ENCODE assay signal across 31 mouse cellular contexts in genomic region chr10:84981441-84981840, GRCm38 (mm10).
"Had no signal": no experiment of that assay in that cellular context is flagged by ENCODE, and none has a peak within 500 bp of the region (broad histone marks: within the 10 kb centered on the region; RNA-seq: fewer than 3 reads in every experiment).

No protein-coding gene starts in this region.

- H3K4me2 ChIP-seq: limb, embryonic 12.5 days; limb, embryonic 13.5 days; limb, embryonic 15.5 days; liver, embryonic 11.5 days; liver, embryonic 12.5 days; liver, embryonic 13.5 days; liver, embryonic 15.5 days; lung, embryonic 14.5 days; lung, embryonic 15.5 days; midbrain, embryonic 12.5 days; midbrain, embryonic 13.5 days; midbrain, embryonic 15.5 days had no signal

- ATAC-seq: liver, embryonic 12.5 days; liver, postnatal 0 days; lung, postnatal 0 days; midbrain, embryonic 13.5 days; midbrain, embryonic 15.5 days; midbrain, embryonic 16.5 days had no signal

- H3K27ac ChIP-seq: left cerebral cortex, adult 2 months; limb, embryonic 10.5 days; limb, embryonic 12.5 days; limb, embryonic 13.5 days; limb, embryonic 15.5 days; liver, embryonic 12.5 days; liver, embryonic 13.5 days; liver, embryonic 14.5 days; liver, embryonic 15.5 days; lung, embryonic 15.5 days; macrophage; midbrain, embryonic 10.5 days; midbrain, embryonic 12.5 days; midbrain, embryonic 13.5 days; midbrain, embryonic 15.5 days had no signal

- H3K27me3 ChIP-seq: limb, embryonic 12.5 days; limb, embryonic 13.5 days; limb, embryonic 15.5 days; liver, embryonic 12.5 days; liver, embryonic 13.5 days; liver, embryonic 15.5 days; lung, embryonic 15.5 days; megakaryocyte, embryonic 14.5 days; midbrain, embryonic 12.5 days; midbrain, embryonic 13.5 days; midbrain, embryonic 15.5 days had no signal

- H3K4me1 ChIP-seq: liver, embryonic 15.5 days; midbrain, embryonic 15.5 days had no signal

- H3K9me3 ChIP-seq: limb, embryonic 10.5 days; limb, embryonic 12.5 days; limb, embryonic 13.5 days; limb, embryonic 15.5 days; liver, embryonic 12.5 days; liver, embryonic 13.5 days; liver, embryonic 15.5 days; lung, embryonic 15.5 days; megakaryocyte, embryonic 14.5 days; midbrain, embryonic 10.5 days; midbrain, embryonic 12.5 days; midbrain, embryonic 13.5 days; midbrain, embryonic 15.5 days had no signal

- H3K4me3 ChIP-seq: left cerebral cortex, adult 2 months; limb, embryonic 10.5 days; limb, embryonic 12.5 days; limb, embryonic 13.5 days; limb, embryonic 15.5 days; liver, embryonic 12.5 days; liver, embryonic 13.5 days; liver, embryonic 15.5 days; lung, embryonic 15.5 days; megakaryocyte, embryonic 14.5 days; midbrain, embryonic 10.5 days; midbrain, embryonic 12.5 days; midbrain, embryonic 13.5 days; midbrain, embryonic 15.5 days; myocyte had no signal

- H3K9ac ChIP-seq: limb, embryonic 12.5 days; limb, embryonic 13.5 days; limb, embryonic 15.5 days; liver, embryonic 12.5 days; liver, embryonic 13.5 days; liver, embryonic 14.5 days; liver, embryonic 15.5 days; liver, postnatal 0 days; lung, embryonic 14.5 days; lung, embryonic 15.5 days; midbrain, embryonic 12.5 days; midbrain, embryonic 13.5 days; midbrain, embryonic 15.5 days had no signal

- DNase-seq: left cerebral cortex, postnatal 4 days; liver; liver, embryonic 13.5 days; liver, postnatal 0 days; lung, adult 18-20 months; lung, adult 2 months; lung, embryonic 14.5 days; lung, postnatal 10 days; lung, postnatal 14 days; lung, postnatal 36 days; lung, postnatal 4 days; midbrain, embryonic 14.5 days had no signal
